Mouse (Mus musculus) bone marrow, adult 2 months (tissue): ENCODE data around the gene Denr.

ENCODE experiments used
- CTCF ChIP-seq: fragments of 200-500 bp; IDR thresholded peaks from 2 replicates; pipeline ENCODE4 v1.5.1; 2011; ENCODE audit warnings: low read length, control low read depth; ENCODE audit not compliant: control insufficient read depth, insufficient read depth
- POLR2A ChIP-seq: fragments of 200-500 bp; IDR thresholded peaks from 2 replicates; pipeline ENCODE4 v1.6.1; 2011; ENCODE audit warnings: low read depth, mild to moderate bottlenecking, control low read depth, low read length, borderline replicate concordance; ENCODE audit not compliant: control insufficient read depth

DNA sequence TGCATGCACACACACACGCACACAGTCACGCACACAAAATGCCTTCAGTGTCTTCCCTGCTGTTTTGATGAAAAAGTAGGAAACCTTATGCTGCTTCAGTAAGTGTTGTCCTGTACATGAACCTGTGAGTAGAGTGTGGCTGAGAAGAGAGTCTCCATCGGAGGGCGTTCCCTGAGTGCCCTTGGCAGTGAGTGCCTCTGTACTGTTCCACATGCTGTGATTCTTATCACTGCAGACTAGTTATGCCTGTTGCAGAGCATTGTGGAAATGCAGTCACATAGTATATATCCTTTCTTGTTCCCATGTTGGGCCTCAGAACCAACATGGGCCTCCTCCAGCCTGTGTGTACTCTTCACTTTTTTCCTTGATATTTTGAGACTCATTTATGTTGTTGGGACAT is 57.2 kb downstream of the Denr start:
- TF ChIP-seq CTCF (no peak), POLR2A (no peak)
